Mouse (Mus musculus) ES-CJ7 (cell line): ENCODE data around the gene Trpm2.
"Not testable (repeated sequence)": the region's sequence is repeated elsewhere in the genome, so short reads cannot be mapped to it uniquely, and the experiment has no call there.

Experiments used
- DNase-seq: peaks from one replicate; pipeline ENCODE4 v3.0.0; 2011; ENCODE audit warnings: low read depth, low spot score

Trpm2 gene

GRCm38 (mm10) chr10:77978351-77979350, 8.3 kb upstream of the Trpm2 start, which contains the start of gene 1810043G02Rik:
Gene 1810043G02Rik, plus strand, starts transcription at chr10:77978524.
- DNase-seq: peak; percentile 94

GRCm38 (mm10) chr10:77976458-77977150, 6.2 kb upstream of the Trpm2 start:
- DNase-seq: no peak

- no peak for DNase-seq
Observed at GRCm38 (mm10) chr10:77975653-77976052, 5.3 kb upstream of the Trpm2 start.

GRCm38 (mm10) chr10:77974811-77975210, 4.4 kb upstream of the Trpm2 start:
- no peak for DNase-seq

- DNase-seq: no peak
Observed at GRCm38 (mm10) chr10:77974323-77974722, 4.0 kb upstream of the Trpm2 start.

- peak; percentile 83 for DNase-seq
Observed at GRCm38 (mm10) chr10:77971709-77972553, 1.6 kb upstream of the Trpm2 start.

- no peak for DNase-seq
Observed at GRCm38 (mm10) chr10:77971191-77971590, 828 bp upstream of the Trpm2 start.

- DNase-seq: no peak
Observed at GRCm38 (mm10) chr10:77969973-77970325, 414 bp downstream of the Trpm2 start.

- no peak for DNase-seq
Observed at GRCm38 (mm10) chr10:77969274-77969972, 940 bp downstream of the Trpm2 start.

- no peak for DNase-seq
Observed at GRCm38 (mm10) chr10:77963971-77964370, 6.4 kb downstream of the Trpm2 start.

- no peak for DNase-seq
Observed at GRCm38 (mm10) chr10:77962725-77963124, 7.6 kb downstream of the Trpm2 start.

- DNase-seq: not testable (repeated sequence)
Observed at GRCm38 (mm10) chr10:77950468-77950867, 19.9 kb downstream of the Trpm2 start.

- DNase-seq: no peak
Observed at GRCm38 (mm10) chr10:77939685-77940084, 30.7 kb downstream of the Trpm2 start.

GRCm38 (mm10) chr10:77927375-77927774, 43.0 kb downstream of the Trpm2 start:
- no peak for DNase-seq

GRCm38 (mm10) chr10:77926140-77926539, 44.2 kb downstream of the Trpm2 start:
- peak; percentile 32 for DNase-seq

- DNase-seq: no peak
Observed at GRCm38 (mm10) chr10:77922681-77923080, 47.7 kb downstream of the Trpm2 start.

GRCm38 (mm10) chr10:77921009-77921408, 49.4 kb downstream of the Trpm2 start:
- DNase-seq: no peak

- peak; percentile 51 for DNase-seq
Observed at GRCm38 (mm10) chr10:77916636-77917335, 53.6 kb downstream of the Trpm2 start.

- no peak for DNase-seq
Observed at GRCm38 (mm10) chr10:77913292-77913691, 57.1 kb downstream of the Trpm2 start.

- no peak for DNase-seq
Observed at GRCm38 (mm10) chr10:77912605-77913004, 57.8 kb downstream of the Trpm2 start.
